Mouse (Mus musculus) liver, postnatal 0 days (tissue): ENCODE results near the gene Olfr547. TPM values are rescaled to one million over a fixed set of nuclear protein-coding genes. Genes with fewer than 3 reads are reported as not detected.

Source experiments
- ATAC-seq: fragments of 200-750 bp; cut with Nextera tagmentation; 2 replicates; pipeline ENCODE4 v1.8.0; 2017; ENCODE audit warnings: mild to moderate bottlenecking, moderate library complexity
- DNase-seq: peaks from one replicate; pipeline ENCODE4 v3.0.0-alpha.2; 2016
- H3K27ac ChIP-seq: fragments of 300-500 bp; sonication (generic); 2 replicates; pipeline ENCODE4 v1.5.1; 2014; ENCODE audit warnings: antibody characterized with exemption, moderate library complexity, mild to moderate bottlenecking, low read depth
- H3K27me3 ChIP-seq: fragments of 300-500 bp; sonication (generic); 2 replicates; pipeline ENCODE4 v1.6.1; 2014; ENCODE audit warnings: low read length, control low read depth, mixed read lengths; ENCODE audit not compliant: insufficient read depth
- H3K36me3 ChIP-seq: fragments of 300-500 bp; sonication (generic); replicated peaks from 2 replicates; pipeline ENCODE4 v1.6.1; 2014; ENCODE audit warnings: mild to moderate bottlenecking, control low read depth, low read length, moderate library complexity, mixed read lengths; ENCODE audit not compliant: insufficient read depth
- H3K4me1 ChIP-seq: fragments of 300-500 bp; sonication (generic); 2 replicates; pipeline ENCODE4 v1.6.1; 2014; ENCODE audit warnings: antibody characterized with exemption, mild to moderate bottlenecking, control low read depth; ENCODE audit not compliant: insufficient read depth
- H3K4me2 ChIP-seq: fragments of 300-500 bp; sonication (generic); 2 replicates; pipeline ENCODE4 v1.6.1; 2014; ENCODE audit warnings: low read depth, mild to moderate bottlenecking, low read length, moderate library complexity, mixed read lengths
- H3K4me3 ChIP-seq: fragments of 300-500 bp; sonication (generic); 2 replicates; pipeline ENCODE4 v1.5.1; 2014; ENCODE audit warnings: low read depth, low read length
- H3K9ac ChIP-seq: fragments of 300-500 bp; sonication (generic); replicated peaks from 2 replicates; pipeline ENCODE4 v1.6.1; 2014; ENCODE audit warnings: mild to moderate bottlenecking, moderate library complexity
- H3K9me3 ChIP-seq: fragments of 300-500 bp; sonication (generic); 2 replicates; pipeline ENCODE4 v1.6.1; 2016; ENCODE audit warnings: mild to moderate bottlenecking, control low read depth, low read length, mixed read lengths
- CTCF ChIP-seq: sonication (generic); IDR thresholded peaks from 2 replicates; pipeline ENCODE4 v1.5.1; 2016; ENCODE audit warnings: antibody characterized with exemption, low read depth
- EP300 ChIP-seq: IDR thresholded peaks from 2 replicates; pipeline ENCODE4 v1.6.1; 2016; ENCODE audit warnings: antibody characterized with exemption, low read depth, mild to moderate bottlenecking
- WGBS: fragments of 180-500 bp; shearing (Covaris S2); extraction: QIAGEN DNeasy Blood & Tissue Kit; methylation state at CpG from one replicate; pipeline ENCODE4 v1.1.7; 2014; ENCODE audit not compliant: insufficient replicate concordance; 5-methylcytosine and 5-hydroxymethylcytosine counted together
- polyA plus RNA-seq: library from polyadenylated mRNA; unstranded; fragments of >200 nt; fragmentation: Nextera tagmentation; extraction: Ambion mirVana; gene quantifications from 2 replicates; pipeline ENCODE4 v1.2.1, GENCODE M21; 2015

Gene Olfr547
- polyA plus RNA-seq, 1 experiment from 2014 or later = not detected

DNA sequence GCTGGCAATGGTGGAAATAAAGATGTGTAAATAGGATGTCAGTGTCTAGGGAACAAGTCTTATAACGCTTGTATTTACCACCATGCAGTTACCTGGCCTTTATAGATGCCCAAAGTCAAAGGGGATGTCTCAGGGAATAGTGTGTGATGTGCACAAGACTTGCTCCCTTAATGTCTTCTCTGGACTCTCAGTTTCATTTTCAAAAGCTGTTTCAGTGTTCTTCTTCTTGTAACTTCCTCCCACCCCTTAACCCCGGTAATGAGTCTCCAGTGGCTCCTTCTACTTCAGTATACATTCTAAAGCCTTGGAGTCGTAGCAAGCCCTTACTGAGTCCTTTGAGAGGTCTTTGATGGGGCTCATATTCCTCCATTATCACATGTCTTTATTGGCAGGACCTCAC, 18.7 kb downstream of the Olfr547 start:
- DNase-seq = no peak
- no peaks in the 10 kb centered on the region for H3K4me1 ChIP-seq
- H3K27me3 ChIP-seq = no peaks in the 10 kb centered on the region
- H3K27ac ChIP-seq = no peak overlapping the region
- no peak for TF ChIP-seq CTCF
- TF ChIP-seq EP300 = no peak
- no peak overlapping the region for H3K4me3 ChIP-seq
- H3K4me2 ChIP-seq = no peak overlapping the region
- WGBS = 48% methylated on average over 3 of the region's 3 CpGs
- no peaks in the 10 kb centered on the region for H3K36me3 ChIP-seq
- H3K9me3 ChIP-seq = no peaks in the 10 kb centered on the region
- ATAC-seq = no peak
- H3K9ac ChIP-seq = no peak overlapping the region

- ATAC-seq = peak; percentile 100
- Histone ChIP-seq H3K27me3 (no peaks in the 10 kb centered on the region), H3K9ac (peak within 1 kb of the TSS; percentile 71), H3K36me3 (peaks cover 22% of the 10 kb centered on the region), H3K4me3 (peak within 1 kb of the TSS; percentile 66), H3K9me3 (no peaks in the 10 kb centered on the region), H3K4me2 (peak within 1 kb of the TSS; percentile 79), H3K27ac (peak within 1 kb of the TSS; percentile 79), H3K4me1 (peaks cover 6% of the 10 kb centered on the region)
- peak; percentile 91 for DNase-seq
- WGBS = 10% methylated on average over 10 of the region's 10 CpGs
- TF ChIP-seq EP300 = no peak
- no peak for TF ChIP-seq CTCF
Observed at GRCm38 (mm10) chr7:102564999-102565997, 30.7 kb downstream of the Olfr547 start, which contains the start of gene Trim21. TSS of gene Trim21 (minus strand) at chr7:102565486.

- Histone ChIP-seq H3K9me3 (no peaks in the 10 kb centered on the region), H3K9ac (no peak overlapping the region), H3K27ac (no peak overlapping the region), H3K4me1 (peaks cover 6% of the 10 kb centered on the region), H3K27me3 (no peaks in the 10 kb centered on the region), H3K4me3 (no peak overlapping the region), H3K36me3 (peaks cover 13% of the 10 kb centered on the region), H3K4me2 (no peak overlapping the region)
- ATAC-seq = no peak
- TF ChIP-seq CTCF = peak; percentile 39
- no peak for TF ChIP-seq EP300
- 72% methylated on average over 4 of the region's 4 CpGs for WGBS
- DNase-seq = no peak
Observed at GRCm38 (mm10) chr7:102566219-102566618, 31.7 kb downstream of the Olfr547 start.

GRCm38 (mm10) chr7:102571142-102571541, 36.6 kb downstream of the Olfr547 start, which contains the start of gene Olfr550:
TSS of gene Olfr550 (plus strand) at chr7:102571442.
- 82% methylated on average over 8 of the region's 8 CpGs for WGBS
- Histone ChIP-seq H3K4me1 (no peaks in the 10 kb centered on the region), H3K9ac (no peak within 1 kb of the TSS), H3K27me3 (no peaks in the 10 kb centered on the region), H3K4me3 (no peak within 1 kb of the TSS), H3K36me3 (no peaks in the 10 kb centered on the region), H3K9me3 (no peaks in the 10 kb centered on the region), H3K4me2 (no peak within 1 kb of the TSS), H3K27ac (no peak within 1 kb of the TSS)
- DNase-seq = no peak
- TF ChIP-seq EP300 (no peak), CTCF (no peak)
- no peak for ATAC-seq

DNA sequence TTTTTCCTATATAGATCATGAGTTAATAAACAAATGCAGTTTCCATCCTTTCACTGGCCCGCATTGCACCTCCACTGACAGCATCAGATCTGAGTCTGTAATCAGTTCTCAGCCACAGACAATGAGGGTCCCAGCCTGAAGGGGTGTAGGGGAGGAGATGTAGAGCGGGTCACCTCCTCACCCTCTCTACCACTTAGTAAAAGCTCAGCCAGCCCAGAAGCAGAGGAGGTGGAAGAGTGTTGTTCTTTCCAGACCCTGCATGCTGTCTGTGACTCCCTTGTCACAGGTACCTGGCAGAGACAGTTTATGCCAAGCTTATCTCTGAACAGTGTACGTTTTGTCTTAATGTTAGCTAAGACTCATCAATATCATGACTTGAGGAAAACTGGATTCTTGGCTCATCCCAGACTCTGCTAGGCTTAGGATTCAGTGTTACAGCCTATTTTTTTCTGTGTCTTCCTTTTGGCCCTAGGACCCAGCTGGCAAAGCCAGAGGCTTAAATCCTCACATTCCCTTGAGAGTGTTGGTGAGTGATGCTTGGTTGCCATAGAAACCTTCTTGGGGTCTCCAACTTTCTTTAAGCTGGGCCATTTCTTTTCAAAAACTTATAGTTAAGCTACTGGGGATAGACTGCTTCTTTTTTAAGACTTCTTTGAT, 38.8 kb downstream of the Olfr547 start:
- TF ChIP-seq CTCF = no peak
- no peak for TF ChIP-seq EP300
- no peak for ATAC-seq

DNA sequence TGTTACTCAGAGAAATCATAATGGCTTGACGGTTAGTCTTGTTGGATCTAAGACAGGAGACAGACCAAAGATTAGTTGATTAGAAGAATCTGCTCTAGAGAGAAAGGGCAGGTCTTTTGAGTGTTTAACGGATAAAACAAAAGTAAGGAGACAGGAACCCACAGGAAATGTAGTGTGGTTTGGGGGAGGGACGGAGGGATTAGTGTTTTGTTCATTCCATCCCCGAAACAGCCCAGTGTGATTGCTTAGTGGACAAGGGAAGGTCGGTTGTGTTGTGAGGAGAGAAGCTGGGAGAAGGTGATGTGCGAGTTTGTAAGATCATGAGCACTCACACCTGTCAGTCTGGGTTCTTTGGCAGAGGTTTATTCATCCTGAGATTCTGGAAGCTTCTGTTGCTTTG, 41.4 kb downstream of the Olfr547 start:
- H3K9me3 ChIP-seq = no peaks in the 10 kb centered on the region
- H3K4me3 ChIP-seq = no peak overlapping the region
- no peak for DNase-seq
- ATAC-seq = no peak
- no peak for TF ChIP-seq CTCF
- TF ChIP-seq EP300 = no peak
- no peak overlapping the region for H3K9ac ChIP-seq
- H3K4me1 ChIP-seq = no peaks in the 10 kb centered on the region
- no peaks in the 10 kb centered on the region for H3K36me3 ChIP-seq
- no peaks in the 10 kb centered on the region for H3K27me3 ChIP-seq
- 31% methylated on average over 6 of the region's 6 CpGs for WGBS
- H3K27ac ChIP-seq = no peak overlapping the region
- no peak overlapping the region for H3K4me2 ChIP-seq

More for the DNA sequence above, 38.8 kb downstream of the Olfr547 start:
- Histone ChIP-seq H3K9me3 (no peaks in the 10 kb centered on the region), H3K4me3 (no peak overlapping the region), H3K9ac (no peak overlapping the region), H3K36me3 (no peaks in the 10 kb centered on the region), H3K4me2 (no peak overlapping the region), H3K27me3 (no peaks in the 10 kb centered on the region), H3K4me1 (no peaks in the 10 kb centered on the region), H3K27ac (no peak overlapping the region)
- no peak for DNase-seq
- WGBS = 61% methylated on average over 3 of the region's 3 CpGs

Other genes starting within 250 kb of the Olfr547 start
- 55.9 and 66.4 TPM in 2 replicates for gene Rrm1, start 93.1 kb upstream of the Olfr547 start, polyA plus RNA-seq
- 0.12 and 0.19 TPM in 2 replicates for gene Olfr543, start 53.1 kb upstream of the Olfr547 start, polyA plus RNA-seq
- 0.04 and 0.06 TPM in 2 replicates for gene Olfr544, start 46.4 kb upstream of the Olfr547 start, polyA plus RNA-seq
- gene Olfr545, start 35.2 kb upstream of the Olfr547 start, polyA plus RNA-seq = not detected in 2 replicates
- gene Olfr548-ps1, start 6.1 kb downstream of the Olfr547 start, polyA plus RNA-seq = not detected in 2 replicates
- not detected in 2 replicates for gene Olfr549, start 15.1 kb downstream of the Olfr547 start, polyA plus RNA-seq
- 0.42 and 0.64 TPM in 2 replicates for gene Trim21, start 30.7 kb downstream of the Olfr547 start, polyA plus RNA-seq
- gene Olfr550, start 36.7 kb downstream of the Olfr547 start, polyA plus RNA-seq = not detected in 2 replicates
- not detected in 2 replicates for gene Olfr551, start 57.1 kb downstream of the Olfr547 start, polyA plus RNA-seq
- gene Olfr552, start 63.0 kb downstream of the Olfr547 start, polyA plus RNA-seq = not detected in 2 replicates
- gene Olfr553, start 83.5 kb downstream of the Olfr547 start, polyA plus RNA-seq = not detected in 2 replicates
- not detected in 2 replicates for gene Olfr554, start 103.7 kb downstream of the Olfr547 start, polyA plus RNA-seq
- gene Olfr555, start 124.1 kb downstream of the Olfr547 start, polyA plus RNA-seq = not detected in 2 replicates
- gene Olfr556, start 130.2 kb downstream of the Olfr547 start, polyA plus RNA-seq = not detected in 2 replicates
- gene Trim68, start 152.6 kb downstream of the Olfr547 start, polyA plus RNA-seq = 1.4 and 1.7 TPM in 2 replicates
- gene Olfr557, start 161.2 kb downstream of the Olfr547 start, polyA plus RNA-seq = not detected in 2 replicates
- gene Olfr558, start 167.5 kb downstream of the Olfr547 start, polyA plus RNA-seq = 0.04 TPM in 1 of 2 replicates, not detected in the other
- not detected in 2 replicates for gene Olfr33, start 184.3 kb downstream of the Olfr547 start, polyA plus RNA-seq
- not detected in 2 replicates for gene Olfr559, start 192.7 kb downstream of the Olfr547 start, polyA plus RNA-seq
- gene Olfr560, start 224.6 kb downstream of the Olfr547 start, polyA plus RNA-seq = not detected in 2 replicates
- gene Olfr78, start 224.7 kb downstream of the Olfr547 start, polyA plus RNA-seq = 0.04 TPM in 1 of 2 replicates, not detected in the other
- gene Olfr561, start 236.5 kb downstream of the Olfr547 start, polyA plus RNA-seq = not detected in 2 replicates